Mouse (Mus musculus) left cerebral cortex, postnatal 14 days (tissue): ENCODE measurements around the gene Lgi2. TPM values are rescaled to one million over a fixed set of nuclear protein-coding genes. Genes with fewer than 3 reads are reported as not detected.

ENCODE experiments used
- DNase-seq, 2 experiments: peaks; one replicate each; pipeline ENCODE4 v3.0.0; 2021 to 2022; ENCODE audit warnings: low spot score in 2 of 2, mixed read lengths in 1 of 2
- intact Hi-C: fragments of 180-260 bp; cut with DNase I; formaldehyde crosslinking; loops from one replicate; pipeline ENCODE4 v1.15.1; 2025
- total RNA-seq, 2 experiments: library from RNA; stranded (reverse); gene quantifications; 2 replicates each; pipeline ENCODE4 v1.2.3; 2021

Gene Lgi2
- total RNA-seq, 2 experiments from 2014 or later = 48.9 to 57.3 TPM

GRCm38 (mm10) chr5:52546950-52547349 is 19.3 kb downstream of the Lgi2 start:
- intact Hi-C loops = no loop called here
- no peak for DNase-seq

GRCm38 (mm10) chr5:52543770-52544169 is 22.5 kb downstream of the Lgi2 start:
- intact Hi-C loops = no loop called here
- DNase-seq = no peak

- DNase-seq = no peak
- intact Hi-C loops = no loop called here
These were observed 26.1 kb downstream of the Lgi2 start for GRCm38 (mm10) chr5:52540186-52540585.

- DNase-seq = no peak
- intact Hi-C loops = no loop called here
These were observed 26.8 kb downstream of the Lgi2 start for GRCm38 (mm10) chr5:52539483-52539882.

- intact Hi-C loops = no loop called here
- DNase-seq = no peak
These were observed 29.2 kb downstream of the Lgi2 start for GRCm38 (mm10) chr5:52537024-52537423.

- peak in 1 of 2 experiments; percentile 31 for DNase-seq
- intact Hi-C loops = no loop called here
These were observed 31.3 kb downstream of the Lgi2 start for GRCm38 (mm10) chr5:52534798-52535590.

- DNase-seq = no peak
- intact Hi-C loops = no loop called here
These were observed 32.6 kb downstream of the Lgi2 start for GRCm38 (mm10) chr5:52533705-52534104.

GRCm38 (mm10) chr5:52528545-52528944 is 37.7 kb downstream of the Lgi2 start:
- intact Hi-C loops = loop anchor here (5.0 kb wide), 1 partner anchor 411 kb away; no protein-coding TSS in a partner anchor
- DNase-seq = peak; percentile 22 to 27

- no peak for DNase-seq
- intact Hi-C loops = loop anchor here (5.0 kb wide), 1 partner anchor 409 kb away; no protein-coding TSS in a partner anchor
These were observed 39.8 kb downstream of the Lgi2 start for GRCm38 (mm10) chr5:52526324-52526986.

GRCm38 (mm10) chr5:52524207-52524606 is 42.1 kb downstream of the Lgi2 start:
- intact Hi-C loops = loop anchor here (5.0 kb wide), 1 partner anchor 392 kb away; no protein-coding TSS in a partner anchor
- DNase-seq = peak; percentile 57 to 66

GRCm38 (mm10) chr5:52519921-52520320 is 46.3 kb downstream of the Lgi2 start:
- intact Hi-C loops = loop anchor here (5.0 kb wide), 1 partner anchor 388 kb away; no protein-coding TSS in a partner anchor
- DNase-seq = no peak

GRCm38 (mm10) chr5:52516072-52516476 is 50.2 kb downstream of the Lgi2 start:
- intact Hi-C loops = no loop called here

GRCm38 (mm10) chr5:52515246-52516021 is 50.8 kb downstream of the Lgi2 start:
- intact Hi-C loops = no loop called here
- DNase-seq = peak; percentile 59 to 80

More at GRCm38 (mm10) chr5:52516072-52516476, 50.2 kb downstream of the Lgi2 start:
- peak; percentile 22 to 29 for DNase-seq

- intact Hi-C loops = no loop called here
- DNase-seq = no peak
These were observed 55.2 kb downstream of the Lgi2 start for GRCm38 (mm10) chr5:52511089-52511488.

GRCm38 (mm10) chr5:52509416-52509815 is 56.8 kb downstream of the Lgi2 start:
- DNase-seq = no peak
- intact Hi-C loops = no loop called here

GRCm38 (mm10) chr5:52504666-52505065 is 61.6 kb downstream of the Lgi2 start:
- intact Hi-C loops = no loop called here
- DNase-seq = no peak

- peak in 1 of 2 experiments; percentile 76 for DNase-seq
- intact Hi-C loops = no loop called here
These were observed 62.1 kb downstream of the Lgi2 start for GRCm38 (mm10) chr5:52504148-52504547.

GRCm38 (mm10) chr5:52495671-52496070 is 70.6 kb downstream of the Lgi2 start:
- intact Hi-C loops = no loop called here
- no peak for DNase-seq

GRCm38 (mm10) chr5:52491496-52491895 is 74.8 kb downstream of the Lgi2 start:
- DNase-seq = no peak
- intact Hi-C loops = no loop called here
